Mouse (Mus musculus): ENCODE measurements around the gene Pgap1. TPM values are rescaled to one million over a fixed set of nuclear protein-coding genes. Genes with fewer than 3 reads are reported as not detected.

Gene Pgap1
- polyA plus RNA-seq, 1 experiment = 2.4 TPM

DNA sequence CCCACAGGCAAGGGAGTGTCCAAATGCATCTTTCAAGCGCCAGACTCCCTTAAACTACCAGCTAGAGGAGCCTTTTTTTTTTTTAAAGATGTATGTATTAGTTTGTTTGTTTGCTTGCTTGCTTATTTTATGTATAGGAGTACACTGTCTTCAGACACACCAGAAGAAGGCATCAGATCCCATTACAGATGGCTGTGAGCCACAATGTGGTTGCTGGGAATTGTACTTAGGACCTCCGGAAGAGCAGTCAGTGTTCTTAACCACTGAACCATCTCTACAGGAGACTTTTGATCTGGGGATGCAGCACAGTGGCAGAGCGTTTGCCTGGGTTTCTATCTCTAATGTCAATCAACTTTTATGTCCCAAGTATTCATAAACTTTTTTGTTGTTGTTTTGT lies 118.4 kb downstream of the Pgap1 start:
- TF ChIP-seq POLR2A (IDR thresholded peaks at IDR 0.05; ENCODE audit: borderline replicate concordance, control insufficient read depth, low read depth, low read length) (no peak), CTCF (IDR thresholded peaks at IDR 0.05; ENCODE audit: control insufficient read depth, insufficient read depth, low read length) (no peak)
- Histone ChIP-seq H3K27ac (ENCODE audit: control insufficient read depth, insufficient read depth, low read depth, low read length, poor library complexity) (no peak overlapping the region), H3K4me3 (replicated peaks; ENCODE audit: control insufficient read depth, low read depth, low read length) (peak overlapping the region; percentile 78), H3K4me1 (ENCODE audit: control insufficient read depth, insufficient read depth, low read length) (no peaks in the 10 kb centered on the region; the same call in 1 of the 2 replicates)
- 58% methylated on average over 3 of the region's 3 CpGs for WGBS

DNA sequence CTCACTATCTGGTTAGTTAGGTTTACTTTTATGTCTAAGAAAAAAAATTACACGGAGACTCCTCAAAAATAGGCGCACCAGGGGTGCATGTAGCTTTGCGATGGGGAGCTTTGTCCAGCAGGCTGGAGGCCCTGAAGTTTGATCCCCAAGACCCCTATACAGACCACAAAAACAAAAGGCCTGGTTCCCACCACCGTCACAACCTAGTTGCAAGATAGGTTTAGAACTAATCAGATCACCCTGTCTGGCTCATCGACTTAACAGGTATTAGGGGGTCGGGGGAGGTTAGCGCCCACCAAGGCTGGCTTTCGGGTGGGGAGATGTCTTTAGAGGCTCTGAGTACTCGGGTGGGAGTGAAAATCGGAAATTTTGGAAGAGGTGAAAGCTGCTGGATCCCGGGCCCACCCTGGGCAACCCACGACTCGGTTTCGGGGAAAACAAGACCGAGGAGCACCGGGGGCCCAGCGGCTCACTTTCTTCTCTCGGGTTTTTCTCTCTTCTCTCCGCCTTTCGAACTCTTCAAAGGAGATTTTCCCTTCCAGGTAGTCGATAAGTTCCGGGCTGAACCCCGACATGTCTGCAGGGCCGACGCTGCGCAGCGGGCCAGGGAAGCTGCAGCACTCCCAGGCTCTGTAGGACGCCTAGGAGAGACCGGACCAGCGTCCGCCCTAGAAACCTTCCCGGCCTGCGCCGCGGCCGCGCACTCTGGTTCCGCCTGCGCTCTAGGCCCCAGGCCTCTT lies 119.0 kb downstream of the Pgap1 start, which contains the start of gene Gtf3c3:
TSS of gene Gtf3c3 (minus strand) at position 632 of the 740 bp plus-strand sequence.
- peak within 1 kb of the TSS; percentile 78 for H3K4me3 ChIP-seq (replicated peaks; ENCODE audit: control insufficient read depth, low read depth, low read length)
- no peaks in the 10 kb centered on the region; the same call in 1 of the 2 replicates for H3K4me1 ChIP-seq (ENCODE audit: control insufficient read depth, insufficient read depth, low read length)
- WGBS = 4% methylated on average over 39 of the region's 39 CpGs
- H3K27ac ChIP-seq (ENCODE audit: control insufficient read depth, insufficient read depth, low read depth, low read length, poor library complexity) = no peak within 1 kb of the TSS
- TF ChIP-seq CTCF (IDR thresholded peaks at IDR 0.05; ENCODE audit: control insufficient read depth, insufficient read depth, low read length) = no peak
- peak; percentile 82; the same call in 1 of the 2 replicates for TF ChIP-seq POLR2A (IDR thresholded peaks at IDR 0.05; ENCODE audit: borderline replicate concordance, control insufficient read depth, low read depth, low read length)

Other genes with a start within 250 kb of the Pgap1 start
- gene Gtf3c3, start 118.7 kb downstream of the Pgap1 start, polyA plus RNA-seq (2011; ENCODE audit: insufficient read depth, insufficient read length, low replicate concordance, missing spikeins) = 4.1 and 5.5 TPM in 2 replicates